Mouse (Mus musculus): ENCODE results near the gene Susd1.

DNA sequence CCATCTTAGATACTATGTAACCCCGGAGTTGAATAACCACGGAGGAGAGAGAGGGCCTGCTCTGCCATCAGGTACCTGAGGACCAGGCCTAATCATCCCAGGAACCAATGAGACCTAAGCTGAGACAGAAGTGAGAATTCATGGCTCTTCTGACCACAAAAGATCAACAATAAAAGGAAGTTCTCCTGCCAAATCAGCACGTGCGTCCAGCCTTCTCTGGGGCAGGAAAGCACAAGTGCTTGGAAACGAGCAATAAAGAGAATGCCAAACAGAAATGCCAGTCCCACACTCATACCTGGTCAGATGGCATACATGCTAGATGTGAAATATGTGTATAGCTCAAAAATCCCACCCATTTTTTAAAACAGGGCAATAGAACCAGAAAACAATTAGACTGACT lies 58.6 kb downstream of the Susd1 start:
- TF ChIP-seq CTCF (IDR thresholded peaks at IDR 0.05; ENCODE audit: borderline replicate concordance, insufficient read depth, low read depth, low read length) (no peak), POLR2A (IDR thresholded peaks at IDR 0.05; ENCODE audit: borderline replicate concordance, insufficient read depth, low read length) (no peak)

Measured in cerebellum, adult 2 months (tissue).